16 mouse cellular contexts compared by ENCODE assay signal in the genomic region with DNA sequence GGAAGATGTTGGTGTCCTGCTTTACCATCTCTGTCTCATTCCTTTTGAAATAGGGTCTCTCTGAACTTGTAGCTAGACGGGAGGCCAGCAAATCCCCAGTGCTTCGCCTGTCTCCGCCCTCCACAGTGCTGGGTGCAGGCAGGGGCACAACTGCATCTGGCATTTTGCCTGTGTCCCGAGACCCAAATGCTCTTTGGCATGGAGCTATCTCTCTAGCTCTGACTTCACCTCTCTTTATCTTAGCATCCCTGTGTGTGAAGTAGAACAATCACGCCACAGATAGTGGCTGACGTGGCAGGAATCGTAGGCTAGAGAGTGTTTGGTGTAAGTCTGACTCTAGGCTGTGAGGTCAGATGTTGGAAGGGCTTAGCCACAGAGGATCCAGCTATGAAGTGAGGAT. TPM values are rescaled to one million over a fixed set of nuclear protein-coding genes. Genes with fewer than 3 reads are reported as not detected.
DNase-seq lines count a peak whose midpoint lies in the region; ATAC-seq and TF ChIP-seq lines count a peak whose summit lies in the region.
"Had no signal": no experiment of that assay in that cellular context is flagged by ENCODE, and none has a peak within 500 bp of the region (broad histone marks: within the 10 kb centered on the region; RNA-seq: fewer than 3 reads in every experiment).

No protein-coding gene starts in this region.

- H3K4me3 ChIP-seq in heart, embryonic 11.5 days (ENCODE audit: low read depth, low read length), result no peak overlapping the region
- H3K4me3 ChIP-seq in liver, embryonic 11.5 days (ENCODE audit: low read depth, low read length), result no peak overlapping the region
- H3K4me3 ChIP-seq in forebrain, postnatal 0 days (ENCODE audit: low read depth, low read length), result no peak overlapping the region
- H3K4me3 ChIP-seq: limb, embryonic 10.5 days; midbrain, embryonic 15.5 days; neural tube, embryonic 12.5 days had no signal

- DNase-seq in heart, postnatal 36 days, result no peak
- no peak for DNase-seq in liver, embryonic 11.5 days (ENCODE audit: low spot score)
- no peak for DNase-seq in liver
- no peak for DNase-seq in forebrain, postnatal 0 days
- no peak for DNase-seq in left cerebral cortex, postnatal 14 days (ENCODE audit: low spot score in 2 of 2)
- DNase-seq in cerebellum, adult 18-20 months, result no peak
- DNase-seq: adrenal gland, postnatal 10 days; gastrocnemius, postnatal 14 days; kidney, adult 8-10 months; thymus, postnatal 25 days had no signal

- intact Hi-C loops in heart, postnatal 36 days (cut with DNase I), result no loop called here
- intact Hi-C loops in left cerebral cortex, postnatal 14 days (cut with DNase I), result no loop called here

- no peaks in the 10 kb centered on the region for H3K9me3 ChIP-seq in heart, embryonic 11.5 days (replicated peaks; ENCODE audit: control insufficient read depth, low read length)
- H3K9me3 ChIP-seq in liver, embryonic 11.5 days (ENCODE audit: control insufficient read depth, low read length), result no peaks in the 10 kb centered on the region
- H3K9me3 ChIP-seq in forebrain, postnatal 0 days (ENCODE audit: low read length), result no peaks in the 10 kb centered on the region
- H3K9me3 ChIP-seq: limb, embryonic 10.5 days; midbrain, embryonic 15.5 days; neural tube, embryonic 12.5 days had no signal

- peak overlapping the region; percentile 31; the same call in 1 of the 2 replicates for H3K4me2 ChIP-seq in heart, embryonic 11.5 days
- peak overlapping the region; percentile 33 for H3K4me2 ChIP-seq in liver, embryonic 11.5 days
- no peak overlapping the region for H3K4me2 ChIP-seq in forebrain, postnatal 0 days (ENCODE audit: low read depth)
- H3K4me2 ChIP-seq: midbrain, embryonic 15.5 days; neural tube, embryonic 12.5 days had no signal

- H3K4me1 ChIP-seq in heart, embryonic 11.5 days (ENCODE audit: control insufficient read depth, insufficient read depth, low read length), result peaks cover 53% of the 10 kb centered on the region
- peaks cover 19% of the 10 kb centered on the region for H3K4me1 ChIP-seq in liver, embryonic 11.5 days (replicated peaks; ENCODE audit: control insufficient read depth, insufficient read depth, low read length)
- 0 out of 2 replicates have a peak, but pooled peaks cover 7% of the 10 kb centered on the region for H3K4me1 ChIP-seq in forebrain, postnatal 0 days (ENCODE audit: insufficient read depth)

- no peak for ATAC-seq in heart, embryonic 11.5 days (replicated peaks; ENCODE audit: insufficient number of reproducible peaks, low FRiP score, low TSS enrichment)
- 0 out of 2 replicates have a peak, but pooled peaks have one; percentile 12 for ATAC-seq in liver, embryonic 11.5 days (replicated peaks; ENCODE audit: low FRiP score)
- no peak for ATAC-seq in forebrain, postnatal 0 days
- peak; percentile 51 for ATAC-seq in megakaryocyte-erythroid progenitor cell, adult 5-6 weeks (replicated peaks; ENCODE audit: low FRiP score, low TSS enrichment, poor library complexity, severe bottlenecking)
- ATAC-seq: midbrain, embryonic 15.5 days; Patski had no signal

- peak overlapping the region; percentile 78 for H3K27ac ChIP-seq in heart, embryonic 11.5 days (ENCODE audit: low read depth, low read length)
- no peak overlapping the region for H3K27ac ChIP-seq in liver, embryonic 11.5 days (ENCODE audit: low read depth, low read length)
- H3K27ac ChIP-seq in forebrain, postnatal 0 days (ENCODE audit: low read depth, low read length), result peak overlapping the region; percentile 46; the same call in 1 of the 2 replicates
- H3K27ac ChIP-seq: limb, embryonic 10.5 days; midbrain, embryonic 15.5 days; neural tube, embryonic 12.5 days had no signal

- H3K36me3 ChIP-seq in heart, embryonic 11.5 days (ENCODE audit: control insufficient read depth, insufficient read depth, low read length), result no peaks in the 10 kb centered on the region
- no peaks in the 10 kb centered on the region for H3K36me3 ChIP-seq in liver, embryonic 11.5 days (ENCODE audit: control insufficient read depth, insufficient read depth, low read length)
- H3K36me3 ChIP-seq in forebrain, postnatal 0 days (ENCODE audit: insufficient read depth), result no peaks in the 10 kb centered on the region
- H3K36me3 ChIP-seq: limb, embryonic 10.5 days; midbrain, embryonic 15.5 days; neural tube, embryonic 12.5 days had no signal

- peaks cover 5% of the 10 kb centered on the region; the same call in 1 of the 2 replicates for H3K27me3 ChIP-seq in heart, embryonic 11.5 days (ENCODE audit: control insufficient read depth, insufficient read depth, low read length)
- no peaks in the 10 kb centered on the region for H3K27me3 ChIP-seq in liver, embryonic 11.5 days (replicated peaks; ENCODE audit: control insufficient read depth, insufficient read depth, low read length)
- H3K27me3 ChIP-seq in forebrain, postnatal 0 days (ENCODE audit: insufficient read depth, low read length), result no peaks in the 10 kb centered on the region
- H3K27me3 ChIP-seq: midbrain, embryonic 15.5 days; neural tube, embryonic 12.5 days; Patski had no signal

- 39% methylated on average over 7 of the region's 7 CpGs for WGBS in heart, embryonic 11.5 days (ENCODE audit: insufficient replicate concordance)
- WGBS in liver, embryonic 11.5 days, result 52% methylated on average over 7 of the region's 7 CpGs
- 77% methylated on average over 7 of the region's 7 CpGs for WGBS in forebrain, postnatal 0 days

- H3K9ac ChIP-seq in heart, embryonic 11.5 days (ENCODE audit: low read depth, low read length), result peak overlapping the region; percentile 22; the same call in 1 of the 2 replicates
- H3K9ac ChIP-seq in liver, embryonic 11.5 days (ENCODE audit: low read depth, low read length), result no peak overlapping the region
- no peak overlapping the region for H3K9ac ChIP-seq in forebrain, postnatal 0 days
- H3K9ac ChIP-seq: midbrain, embryonic 15.5 days; neural tube, embryonic 12.5 days had no signal

- TF ChIP-seq CTCF in forebrain, postnatal 0 days (IDR thresholded peaks at IDR 0.05; ENCODE audit: low read depth), result no peak

RNA-seq across cellular contexts. Expression of a gene that starts 53.2 kb away (rescaled TPM):
- polyA plus RNA-seq in heart, embryonic 11.5 days (2014; fragmentation: Nextera tagmentation; extraction: Ambion mirVana), result 2.0 and 3.0 TPM in 2 replicates
- total RNA-seq in heart, postnatal 36 days (2021), result 1 to 10 TPM; 5.2 to 6.3 TPM
- polyA plus RNA-seq in liver, embryonic 11.5 days (2014; fragmentation: Nextera tagmentation; extraction: Ambion mirVana), result 0.08 and 0.12 TPM in 2 replicates
- total RNA-seq in forebrain, postnatal 0 days (2014; rRNA removed), result 59.1 and 74.1 TPM in 2 replicates
- 2.2 and 3.9 TPM in 2 replicates for polyA plus RNA-seq in forebrain, postnatal 0 days (2015; fragmentation: Nextera tagmentation; extraction: Ambion mirVana)
- total RNA-seq in megakaryocyte-erythroid progenitor cell, adult 5-6 weeks (2014; fragmentation: Nextera tagmentation), result 0.22 and 0.25 TPM in 2 replicates
- total RNA-seq in megakaryocyte-erythroid progenitor cell, adult 5-6 weeks (2017), result 0.09 and 0.53 TPM in 2 replicates
- 100 to 1,000 TPM; 105 to 111 TPM for total RNA-seq in left cerebral cortex, postnatal 14 days (2021)

Comparison
In these comparisons a context has a peak if more than half of its experiments do, and no peak if none do; other contexts are left out.
1. ATAC-seq: peak in liver, embryonic 11.5 days (single experiment) and megakaryocyte-erythroid progenitor cell, adult 5-6 weeks (single experiment); none in heart, embryonic 11.5 days (single experiment) and forebrain, postnatal 0 days (single experiment).